Mouse (Mus musculus): ENCODE measurements at regions not wholly inside any gene's neighbourhood (a gene's known extent, or its start where the extent isn't known, plus 50 kb on each side); places are given as distances from the start of the nearest gene placed in this dataset.

DNA sequence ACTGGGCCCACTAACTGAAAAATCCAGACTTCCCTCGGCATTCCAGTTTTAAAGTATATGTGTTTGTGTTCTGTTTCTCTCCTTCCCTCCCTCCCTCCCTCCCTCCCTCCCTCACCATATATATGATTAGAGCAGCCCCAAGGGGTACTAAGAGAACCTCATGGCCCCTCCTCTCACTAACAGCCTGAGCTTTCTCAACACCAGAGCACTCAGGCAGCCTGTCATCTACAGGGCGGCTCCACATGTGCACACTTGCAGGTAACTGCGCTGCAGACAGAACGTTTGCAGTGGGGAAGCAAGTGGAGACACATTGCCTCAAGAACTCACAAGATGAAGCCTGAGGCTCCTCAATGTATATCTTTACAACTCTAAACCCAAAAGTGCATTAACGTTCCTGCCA is 294.9 kb downstream of the Sox4 start:
- TF ChIP-seq CTCF (IDR thresholded peaks at IDR 0.05; ENCODE audit: low read depth) (no peak), EP300 (IDR thresholded peaks at IDR 0.05; ENCODE audit: low read depth) (no peak)
